Mouse (Mus musculus) layer of hippocampus, postnatal 25 days (tissue): ENCODE results near the gene Tmem171. TPM values are rescaled to one million over a fixed set of nuclear protein-coding genes. Genes with fewer than 3 reads are reported as not detected.

Experiments
- DNase-seq, 2 experiments: peaks; one replicate each; pipeline ENCODE4 v3.0.0; 2022; ENCODE audit warnings: mixed read lengths in 2 of 2, low spot score in 1 of 2; ENCODE audit errors: extremely low spot score in 1 of 2
- total RNA-seq, 2 experiments: library from RNA; stranded (reverse); gene quantifications; 2 replicates each; pipeline ENCODE4 v1.2.3; 2021

The Tmem171 gene
- total RNA-seq, 2 experiments from 2014 or later: 0.42 to 0.54 TPM

DNA sequence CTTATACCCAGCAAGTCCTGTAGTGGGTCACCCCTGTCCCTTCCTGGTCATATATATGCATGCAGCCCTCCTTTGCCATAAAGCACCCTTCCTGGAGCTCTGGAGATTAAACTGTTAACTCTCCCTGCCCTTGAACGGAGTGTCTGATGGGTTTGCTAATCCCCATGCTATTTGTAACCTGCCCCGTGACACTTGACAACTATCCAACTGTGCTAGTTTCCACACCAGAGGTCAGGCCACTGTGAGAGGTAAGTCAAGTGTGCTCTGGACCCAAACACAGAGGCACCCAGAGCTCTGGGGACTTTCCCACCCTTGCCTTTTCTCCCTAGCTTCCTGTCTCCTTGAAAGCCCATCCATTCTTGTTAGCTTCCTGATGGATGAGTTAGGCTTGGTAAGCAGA lies 912 bp upstream of the Tmem171 start:
- no peak for DNase-seq

- no peak for DNase-seq
These were observed 1.3 kb downstream of the Tmem171 start for GRCm38 (mm10) chr13:98693316-98693715.

GRCm38 (mm10) chr13:98691956-98692515 lies 2.6 kb downstream of the Tmem171 start:
- DNase-seq: no peak

DNA sequence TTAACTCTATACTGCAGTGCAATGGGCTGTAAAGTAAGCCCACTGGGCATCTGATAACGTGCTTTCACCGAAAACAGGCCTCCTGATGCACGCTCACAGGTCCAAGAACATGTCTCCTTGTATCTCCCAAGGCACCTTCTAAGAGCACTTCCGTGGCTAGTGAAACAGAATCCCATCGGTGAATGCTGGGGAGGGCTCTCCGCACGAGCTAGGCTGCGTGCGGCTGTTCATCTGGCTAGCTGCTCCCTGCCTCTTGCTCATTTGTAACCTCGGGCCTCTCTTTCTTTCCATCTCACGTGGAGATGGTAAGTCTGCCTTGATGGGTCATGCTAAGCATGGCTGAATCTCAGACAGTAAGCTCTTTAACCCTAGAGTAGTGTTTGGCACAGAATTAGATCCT lies 3.7 kb downstream of the Tmem171 start:
- no peak for DNase-seq

- no peak for DNase-seq
These were observed 4.9 kb downstream of the Tmem171 start for GRCm38 (mm10) chr13:98689605-98690290.

DNA sequence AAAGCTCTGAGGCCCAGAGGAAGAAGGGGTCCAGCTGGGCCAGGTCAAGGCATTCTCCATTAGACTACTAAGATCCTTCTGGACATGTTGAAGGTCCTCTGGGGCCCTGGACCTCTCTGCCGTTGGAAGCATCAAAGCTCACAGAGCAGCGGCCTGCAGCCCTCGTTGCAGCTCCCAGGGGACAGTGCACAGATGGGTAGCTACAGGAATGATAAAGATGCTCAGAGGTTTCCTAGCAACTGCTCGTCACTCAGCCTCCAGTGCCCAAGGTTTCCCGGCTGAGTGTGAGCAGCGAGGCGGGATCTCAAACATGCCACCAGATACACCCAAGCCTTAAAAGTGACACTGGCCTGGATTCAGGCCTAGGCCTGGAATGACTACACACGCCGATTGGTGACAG lies 6.7 kb downstream of the Tmem171 start:
- no peak for DNase-seq

- no peak for DNase-seq
These were observed 10.3 kb downstream of the Tmem171 start for GRCm38 (mm10) chr13:98684144-98684900.

DNA sequence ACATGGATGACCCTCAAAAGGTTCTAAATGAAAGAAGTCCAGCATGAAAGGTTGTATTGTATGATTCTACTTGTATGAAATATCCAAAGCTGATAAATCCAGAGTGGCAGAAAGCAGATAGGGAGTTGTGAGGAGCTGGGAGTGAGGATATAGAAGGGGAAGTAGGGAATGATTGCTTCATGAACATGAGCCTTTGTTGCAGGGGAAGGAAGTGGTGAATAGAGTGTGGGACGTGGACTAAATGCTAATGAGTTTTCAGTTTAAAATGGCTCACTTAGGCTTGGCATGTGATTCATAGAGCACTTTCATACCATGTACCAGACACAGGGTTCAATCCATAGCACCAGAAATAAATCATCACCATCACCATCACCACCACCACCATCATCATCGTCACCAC lies 11.2 kb downstream of the Tmem171 start:
- no peak for DNase-seq

DNA sequence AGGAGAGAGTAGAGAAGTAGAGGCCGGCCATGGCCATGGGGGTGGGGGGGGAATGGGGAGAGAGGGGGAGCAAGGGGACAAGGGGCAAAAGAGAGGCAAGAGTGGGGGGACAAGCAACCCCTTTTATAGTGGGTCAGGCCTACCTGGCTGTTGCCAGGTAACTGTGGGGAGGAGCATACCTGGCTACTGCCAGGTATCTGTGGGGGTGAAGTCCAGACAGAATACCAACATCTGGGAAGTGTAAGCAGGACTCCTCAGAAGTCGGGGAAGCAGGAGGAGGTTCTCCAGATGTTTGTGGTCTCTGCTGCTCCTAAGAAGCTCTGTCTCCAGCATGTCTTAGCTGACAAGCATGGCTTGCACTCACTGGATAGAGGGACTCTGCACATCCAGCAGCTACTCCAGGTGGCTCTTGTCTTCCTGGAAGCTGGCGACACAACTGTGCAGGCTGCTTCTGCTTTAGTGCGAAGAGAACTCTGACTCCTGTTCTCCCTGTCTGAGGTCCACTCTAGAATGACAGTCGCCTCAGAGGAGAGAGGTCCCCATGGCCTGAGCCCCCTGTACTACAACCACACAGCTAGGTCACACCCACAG lies 14.1 kb downstream of the Tmem171 start:
- DNase-seq: no peak

GRCm38 (mm10) chr13:98679631-98680041 lies 15.0 kb downstream of the Tmem171 start:
- DNase-seq: no peak

DNA sequence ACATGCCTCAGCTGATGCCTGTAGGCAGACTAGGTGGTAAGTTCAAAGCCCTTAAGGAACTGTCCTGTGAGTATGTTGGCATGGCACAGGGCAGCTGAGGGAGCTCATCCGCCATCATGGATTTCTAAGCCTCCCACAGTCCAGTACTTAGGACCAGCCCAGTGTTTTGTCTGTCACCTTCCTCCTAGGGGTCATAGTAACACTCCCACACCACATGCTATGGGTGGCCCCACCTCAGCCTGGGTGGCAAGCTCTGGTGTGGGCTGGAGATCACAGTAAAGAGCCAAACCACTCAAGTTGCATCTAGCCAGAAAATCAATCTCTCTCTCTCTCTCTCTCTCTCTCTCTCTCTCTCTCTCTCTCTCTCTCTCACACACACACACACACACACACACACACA lies 15.4 kb downstream of the Tmem171 start:
- no peak for DNase-seq

DNA sequence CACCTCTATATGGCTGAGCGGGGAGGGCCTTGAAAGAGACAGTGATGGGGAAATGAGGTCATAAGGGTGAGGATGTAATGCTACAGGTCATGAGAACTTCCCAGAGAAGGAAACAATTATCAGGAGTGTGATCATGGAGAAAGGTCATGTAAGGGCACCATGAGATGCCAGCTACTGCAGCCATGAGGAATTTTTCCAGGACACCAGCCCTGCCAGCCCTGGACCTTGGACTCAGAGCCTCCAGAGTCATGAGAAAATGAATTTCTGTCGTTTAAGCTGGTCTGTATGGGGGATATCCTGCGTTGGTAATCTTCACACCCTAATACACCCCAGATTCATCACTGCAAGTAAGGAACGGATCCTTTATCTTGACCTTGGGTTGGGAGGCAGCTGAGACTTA lies 20.7 kb downstream of the Tmem171 start:
- DNase-seq: no peak

- no peak for DNase-seq
These were observed 25.3 kb downstream of the Tmem171 start for GRCm38 (mm10) chr13:98669296-98669695.

- no peak for DNase-seq
These were observed 27.3 kb downstream of the Tmem171 start for GRCm38 (mm10) chr13:98667316-98667715.

- no peak for DNase-seq
These were observed 29.4 kb downstream of the Tmem171 start for GRCm38 (mm10) chr13:98665240-98665639.

GRCm38 (mm10) chr13:98662173-98662675 lies 32.4 kb downstream of the Tmem171 start:
- DNase-seq: no peak

GRCm38 (mm10) chr13:98656034-98656471 lies 38.6 kb downstream of the Tmem171 start:
- no peak for DNase-seq

GRCm38 (mm10) chr13:98655346-98655745 lies 39.3 kb downstream of the Tmem171 start:
- no peak for DNase-seq

DNA sequence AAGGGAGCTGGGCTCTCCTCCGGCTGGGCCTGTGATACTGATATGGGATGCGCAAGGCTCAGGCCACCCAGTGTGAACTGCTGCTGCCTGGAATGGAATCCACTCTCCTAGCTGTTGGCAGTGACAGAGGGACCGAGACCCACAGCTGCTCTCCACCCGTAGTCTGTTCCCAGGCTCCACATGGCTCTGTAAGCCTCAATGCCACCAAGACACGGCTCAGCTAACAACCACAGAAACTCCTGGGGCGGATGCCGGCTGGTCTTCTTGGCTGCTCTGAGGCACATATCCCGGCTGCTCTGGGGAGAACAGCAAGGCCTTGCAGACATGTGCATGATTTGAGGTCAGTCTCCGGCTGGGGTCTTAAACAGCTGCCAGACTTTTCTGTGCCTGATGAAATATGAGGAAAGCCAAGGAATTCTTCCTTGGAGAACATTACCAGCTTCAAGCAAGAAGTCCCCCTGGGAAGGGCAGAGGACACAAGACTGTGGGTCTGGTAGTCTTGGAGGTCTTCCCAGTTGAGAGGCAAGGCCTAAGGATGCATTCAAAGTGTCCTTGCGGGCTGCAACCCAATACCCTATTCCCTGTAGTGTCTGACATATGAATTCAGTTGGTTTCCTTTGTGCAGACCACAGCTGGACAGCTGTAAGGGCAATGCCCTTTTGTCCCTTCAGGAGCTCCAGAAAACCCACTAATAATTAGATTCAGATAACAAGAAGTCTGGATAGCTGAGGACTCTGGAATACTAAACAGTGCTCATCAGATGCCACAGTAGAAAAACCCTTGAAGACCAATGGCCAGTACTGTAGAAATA lies 40.3 kb downstream of the Tmem171 start:
- no peak for DNase-seq

DNA sequence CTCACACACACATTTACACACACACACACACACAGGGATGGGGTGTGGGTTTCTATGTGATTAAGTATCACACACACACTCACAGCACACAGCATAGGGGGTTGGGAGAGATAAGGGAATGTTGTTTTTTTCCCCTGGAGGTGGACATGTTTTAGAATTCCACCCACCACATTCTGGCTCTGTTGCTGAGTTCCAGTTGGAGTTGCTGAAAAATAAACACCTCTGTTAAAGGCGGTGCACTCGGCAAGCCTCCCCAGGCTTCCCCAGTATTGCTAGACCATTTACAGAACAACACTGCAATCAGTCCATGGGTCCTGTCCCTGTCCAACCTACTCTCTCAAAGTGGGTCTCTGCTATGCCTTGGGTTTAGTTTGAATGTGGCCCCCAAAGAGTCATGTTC lies 42.4 kb downstream of the Tmem171 start:
- DNase-seq: no peak
